Mouse (Mus musculus) forebrain, embryonic 12.5 days (tissue): Measurements from ENCODE around the gene Awat2. TPM values are rescaled to one million over a fixed set of nuclear protein-coding genes. Genes with fewer than 3 reads are reported as not detected.
"Not testable (repeated sequence)": the region's sequence is repeated elsewhere in the genome, so short reads cannot be mapped to it uniquely, and the experiment has no call there.

ENCODE experiments used
- ATAC-seq: fragments of 200-750 bp; cut with Nextera tagmentation; 2 replicates; pipeline ENCODE4 v1.8.0; 2017; ENCODE audit warnings: moderate TSS enrichment; ENCODE audit not compliant: low FRiP score
- H3K27ac ChIP-seq: fragments of 300-500 bp; sonication (generic); 2 replicates; pipeline ENCODE4 v1.5.1; 2016; ENCODE audit warnings: mild to moderate bottlenecking
- H3K27me3 ChIP-seq: fragments of 300-500 bp; sonication (generic); 2 replicates; pipeline ENCODE4 v1.6.1; 2016; ENCODE audit warnings: mild to moderate bottlenecking
- H3K36me3 ChIP-seq: fragments of 300-500 bp; sonication (generic); replicated peaks from 2 replicates; pipeline ENCODE4 v1.6.1; 2016; ENCODE audit warnings: mild to moderate bottlenecking
- H3K4me1 ChIP-seq: fragments of 300-500 bp; sonication (generic); 2 replicates; pipeline ENCODE4 v1.6.1; 2016
- H3K4me2 ChIP-seq: fragments of 300-500 bp; sonication (generic); 2 replicates; pipeline ENCODE4 v1.6.1; 2016; ENCODE audit warnings: mild to moderate bottlenecking, moderate library complexity
- H3K4me3 ChIP-seq: fragments of 300-500 bp; sonication (generic); replicated peaks from 2 replicates; pipeline ENCODE4 v1.5.1; 2016; ENCODE audit warnings: mild to moderate bottlenecking
- H3K9ac ChIP-seq: fragments of 300-500 bp; sonication (generic); 2 replicates; pipeline ENCODE4 v1.6.1; 2016; ENCODE audit warnings: mild to moderate bottlenecking
- H3K9me3 ChIP-seq: fragments of 300-500 bp; sonication (generic); 2 replicates; pipeline ENCODE4 v1.6.1; 2016
- WGBS: fragments of 180-500 bp; shearing (Covaris S2); methylation state at CpG from one replicate; pipeline ENCODE4 v1.1.7; 2016; 5-methylcytosine and 5-hydroxymethylcytosine counted together
- polyA plus RNA-seq: library from polyadenylated mRNA; unstranded; fragments of >200 nt; fragmentation: Nextera tagmentation; extraction: Ambion mirVana; gene quantifications from 2 replicates; pipeline ENCODE4 v1.2.1, GENCODE M21; 2016

Gene Awat2
- 0.40 and 0.46 TPM in 2 replicates for polyA plus RNA-seq

- not testable (repeated sequence) for H3K4me2 ChIP-seq, H3K27ac ChIP-seq, H3K36me3 ChIP-seq, H3K4me1 ChIP-seq, H3K4me3 ChIP-seq, ATAC-seq, H3K9me3 ChIP-seq, H3K9ac ChIP-seq
- WGBS = 80% methylated on average over 2 of the region's 2 CpGs
- H3K27me3 ChIP-seq = peaks cover 23% of the 10 kb centered on the region; the same call in 1 of the 2 replicates
These were observed at the start of gene Awat2 for GRCm38 (mm10) chrX:100442617-100443016. Awat2 (minus strand) TSS chrX:100442717.

- 0 out of 2 replicates have a peak, but pooled peaks have one; percentile 46 for ATAC-seq
- Histone ChIP-seq H3K27me3 (peaks cover 19% of the 10 kb centered on the region), H3K4me2 (no peak overlapping the region), H3K9ac (no peak overlapping the region), H3K36me3 (no peaks in the 10 kb centered on the region), H3K9me3 (no peaks in the 10 kb centered on the region), H3K4me1 (no peaks in the 10 kb centered on the region), H3K4me3 (no peak overlapping the region), H3K27ac (no peak overlapping the region)
- WGBS = 39% methylated on average over 3 of the region's 3 CpGs
These were observed 37.8 kb upstream of the Awat2 start for GRCm38 (mm10) chrX:100480317-100480716.

GRCm38 (mm10) chrX:100475569-100476223 lies 33.2 kb upstream of the Awat2 start:
- no peak for ATAC-seq
- Histone ChIP-seq H3K4me3 (no peak overlapping the region), H3K4me2 (no peak overlapping the region), H3K36me3 (no peaks in the 10 kb centered on the region), H3K27ac (no peak overlapping the region), H3K9ac (no peak overlapping the region), H3K27me3 (peaks cover 33% of the 10 kb centered on the region), H3K9me3 (no peaks in the 10 kb centered on the region), H3K4me1 (no peaks in the 10 kb centered on the region)
- 80% methylated on average over 4 of the region's 4 CpGs for WGBS

DNA sequence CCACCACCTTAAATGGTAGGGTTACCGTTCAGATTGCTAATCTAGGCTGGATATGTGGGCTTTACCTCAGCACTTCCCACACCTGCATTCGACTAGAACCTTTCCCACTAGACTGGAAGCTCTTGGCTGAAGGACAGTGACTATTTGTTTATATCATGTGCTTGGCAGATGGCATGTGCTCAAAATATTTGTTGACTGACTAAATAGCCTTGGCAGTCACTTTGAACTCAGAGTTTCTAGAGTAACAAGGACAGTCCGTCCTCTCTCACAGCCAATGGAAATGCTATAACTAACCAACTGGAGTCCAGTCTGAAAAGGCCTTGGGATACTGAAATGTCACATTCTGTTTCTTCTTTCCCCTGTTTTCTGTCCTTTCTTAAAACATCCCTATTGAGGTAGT lies 29.0 kb upstream of the Awat2 start:
- no peak overlapping the region for H3K9ac ChIP-seq
- H3K9me3 ChIP-seq = no peaks in the 10 kb centered on the region
- no peak overlapping the region for H3K4me3 ChIP-seq
- no peak overlapping the region for H3K27ac ChIP-seq
- ATAC-seq = no peak
- WGBS = 83% methylated on average over 3 of the region's 3 CpGs
- H3K27me3 ChIP-seq = peaks cover 42% of the 10 kb centered on the region
- H3K4me1 ChIP-seq = no peaks in the 10 kb centered on the region
- H3K36me3 ChIP-seq = no peaks in the 10 kb centered on the region
- no peak overlapping the region for H3K4me2 ChIP-seq

- H3K9ac ChIP-seq = no peak overlapping the region
- peaks cover 39% of the 10 kb centered on the region for H3K27me3 ChIP-seq
- no peaks in the 10 kb centered on the region for H3K4me1 ChIP-seq
- no peaks in the 10 kb centered on the region for H3K36me3 ChIP-seq
- H3K4me2 ChIP-seq = no peak overlapping the region
- no peak overlapping the region for H3K27ac ChIP-seq
- H3K4me3 ChIP-seq = no peak overlapping the region
- ATAC-seq = no peak
- WGBS = 89% methylated on average over 3 of the region's 3 CpGs
- no peaks in the 10 kb centered on the region for H3K9me3 ChIP-seq
These were observed 27.6 kb upstream of the Awat2 start for GRCm38 (mm10) chrX:100470126-100470525.

- Histone ChIP-seq H3K27ac (no peak overlapping the region), H3K4me1 (no peaks in the 10 kb centered on the region), H3K27me3 (peaks cover 34% of the 10 kb centered on the region), H3K9me3 (no peaks in the 10 kb centered on the region), H3K9ac (no peak overlapping the region), H3K4me3 (no peak overlapping the region), H3K36me3 (no peaks in the 10 kb centered on the region), H3K4me2 (no peak overlapping the region)
- ATAC-seq = no peak
- WGBS = 80% methylated on average over 4 of the region's 4 CpGs
These were observed 25.5 kb upstream of the Awat2 start for GRCm38 (mm10) chrX:100468047-100468446.

GRCm38 (mm10) chrX:100443532-100443931 lies 1.0 kb upstream of the Awat2 start:
- Histone ChIP-seq H3K4me2 (no peak overlapping the region), H3K4me1 (no peaks in the 10 kb centered on the region), H3K4me3 (no peak overlapping the region), H3K36me3 (no peaks in the 10 kb centered on the region), H3K27ac (no peak overlapping the region), H3K9me3 (no peaks in the 10 kb centered on the region), H3K27me3 (peaks cover 26% of the 10 kb centered on the region; the same call in 1 of the 2 replicates), H3K9ac (no peak overlapping the region)
- WGBS = 87% methylated on average over 7 of the region's 7 CpGs
- no peak for ATAC-seq

DNA sequence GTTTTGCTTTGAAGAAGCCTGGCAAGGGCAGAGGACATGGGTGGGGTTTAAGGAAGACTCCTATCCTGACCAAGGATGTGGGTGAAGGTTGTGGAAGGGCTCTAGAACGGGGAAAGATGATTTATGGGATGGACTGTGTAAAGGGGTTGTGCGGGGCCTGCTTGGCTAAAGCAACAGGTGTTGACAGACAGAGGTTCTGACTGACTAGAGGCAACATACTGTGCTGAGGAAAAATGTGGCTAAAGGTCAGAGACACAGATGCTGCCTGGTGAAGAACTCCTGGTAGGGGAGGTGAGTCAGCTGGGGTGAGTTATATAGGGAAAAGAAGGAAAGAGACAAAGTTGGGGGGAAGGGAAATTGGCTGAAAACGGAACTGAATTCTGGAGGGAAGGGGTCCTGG lies 10.2 kb downstream of the Awat2 start:
- H3K9ac ChIP-seq = no peak overlapping the region
- WGBS = 78% methylated on average over 3 of the region's 3 CpGs
- H3K36me3 ChIP-seq = no peaks in the 10 kb centered on the region
- H3K9me3 ChIP-seq = no peaks in the 10 kb centered on the region
- peaks cover 43% of the 10 kb centered on the region for H3K27me3 ChIP-seq
- H3K4me1 ChIP-seq = no peaks in the 10 kb centered on the region
- no peak overlapping the region for H3K4me3 ChIP-seq
- no peak overlapping the region for H3K4me2 ChIP-seq
- ATAC-seq = no peak
- no peak overlapping the region for H3K27ac ChIP-seq

DNA sequence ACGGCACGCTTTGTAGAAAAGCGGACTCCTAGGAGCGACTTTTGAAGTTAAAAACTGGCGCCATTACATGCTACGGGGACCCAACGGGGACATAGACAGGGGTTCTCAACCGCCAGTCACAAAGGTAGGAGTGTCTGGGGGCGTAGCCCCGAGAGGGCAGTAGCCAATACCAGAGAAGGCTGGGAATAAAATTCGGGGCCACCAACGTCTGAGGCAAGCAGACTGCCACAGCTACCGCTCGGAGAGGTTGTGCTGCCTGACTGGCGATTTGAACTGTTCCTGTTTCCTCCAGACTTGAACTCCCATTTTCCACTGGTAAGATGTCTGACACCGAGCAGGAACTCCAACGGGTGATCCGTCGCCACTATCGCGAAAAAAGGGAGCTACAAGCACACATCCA lies 13.8 kb downstream of the Awat2 start, which contains the start of gene Otud6a:
Gene Otud6a (plus strand): TSS at position 321 of the 400 bp plus-strand sequence.
- Histone ChIP-seq H3K4me2 (no peak within 1 kb of the TSS), H3K4me3 (no peak within 1 kb of the TSS), H3K27ac (no peak within 1 kb of the TSS), H3K4me1 (no peaks in the 10 kb centered on the region), H3K9me3 (no peaks in the 10 kb centered on the region), H3K36me3 (no peaks in the 10 kb centered on the region), H3K9ac (no peak within 1 kb of the TSS), H3K27me3 (peaks cover 22% of the 10 kb centered on the region)
- 86% methylated on average over 21 of the region's 21 CpGs for WGBS
- no peak for ATAC-seq

DNA sequence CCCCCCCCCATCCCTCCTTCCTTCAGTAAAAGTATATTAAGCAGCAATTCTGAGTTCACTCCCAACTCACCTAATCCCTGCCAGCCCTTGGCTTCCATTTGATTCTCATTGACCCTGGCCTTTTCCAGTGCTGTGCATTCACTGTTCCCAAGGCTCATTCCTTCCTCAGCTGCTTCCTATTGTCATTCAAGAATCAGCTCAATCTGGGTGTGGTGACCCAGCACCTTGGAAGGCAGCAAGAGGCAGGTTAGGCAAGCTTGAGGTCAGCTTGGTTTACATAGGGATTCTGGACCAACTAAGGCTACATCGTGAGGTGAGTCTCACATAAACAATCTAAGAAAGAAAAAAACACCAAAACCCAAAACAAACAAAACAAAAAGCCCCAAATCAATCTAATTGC lies 33.3 kb downstream of the Awat2 start:
- H3K27me3 ChIP-seq = no peaks in the 10 kb centered on the region
- 63% methylated on average over 1 of the region's 1 CpGs for WGBS
- no peaks in the 10 kb centered on the region for H3K36me3 ChIP-seq
- H3K4me1 ChIP-seq = no peaks in the 10 kb centered on the region
- no peak overlapping the region for H3K9ac ChIP-seq
- no peaks in the 10 kb centered on the region for H3K9me3 ChIP-seq
- H3K27ac ChIP-seq = no peak overlapping the region
- H3K4me3 ChIP-seq = no peak overlapping the region
- no peak overlapping the region for H3K4me2 ChIP-seq
- no peak for ATAC-seq

DNA sequence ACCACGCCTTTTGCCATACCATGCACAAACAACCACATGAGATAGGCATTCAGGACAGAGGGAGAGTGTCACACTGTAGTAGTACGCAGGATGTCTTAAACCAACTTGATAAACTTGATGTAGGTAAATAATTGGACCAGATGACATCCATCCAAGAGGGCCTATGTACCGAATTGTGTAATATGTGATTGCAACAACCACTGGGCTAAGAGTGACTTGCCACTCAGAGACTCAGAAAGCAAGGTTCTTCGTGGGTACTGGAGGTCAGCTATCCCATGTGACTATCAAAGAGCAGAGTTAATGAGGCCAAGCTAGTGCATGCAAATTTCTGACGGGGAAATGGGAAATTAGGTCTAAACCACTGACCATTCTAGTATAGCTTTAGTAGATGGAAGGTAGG lies 40.9 kb downstream of the Awat2 start:
- H3K27ac ChIP-seq = no peak overlapping the region
- no peak overlapping the region for H3K4me3 ChIP-seq
- H3K9ac ChIP-seq = no peak overlapping the region
- H3K36me3 ChIP-seq = no peaks in the 10 kb centered on the region
- WGBS = 85% methylated on average over 5 of the region's 5 CpGs
- ATAC-seq = no peak
- no peak overlapping the region for H3K4me2 ChIP-seq
- peaks cover 13% of the 10 kb centered on the region; the same call in 1 of the 2 replicates for H3K27me3 ChIP-seq
- no peaks in the 10 kb centered on the region for H3K4me1 ChIP-seq
- H3K9me3 ChIP-seq = no peaks in the 10 kb centered on the region

GRCm38 (mm10) chrX:100400900-100401299 lies 41.6 kb downstream of the Awat2 start:
- no peaks in the 10 kb centered on the region for H3K9me3 ChIP-seq
- no peaks in the 10 kb centered on the region for H3K4me1 ChIP-seq
- no peak for ATAC-seq
- no peak overlapping the region for H3K27ac ChIP-seq
- H3K27me3 ChIP-seq = peaks cover 13% of the 10 kb centered on the region; the same call in 1 of the 2 replicates
- no peak overlapping the region for H3K9ac ChIP-seq
- H3K4me2 ChIP-seq = no peak overlapping the region
- no peaks in the 10 kb centered on the region for H3K36me3 ChIP-seq
- no peak overlapping the region for H3K4me3 ChIP-seq

- Histone ChIP-seq H3K4me1 (no peaks in the 10 kb centered on the region), H3K9ac (no peak overlapping the region), H3K27me3 (peaks cover 33% of the 10 kb centered on the region), H3K9me3 (no peaks in the 10 kb centered on the region), H3K36me3 (no peaks in the 10 kb centered on the region), H3K27ac (no peak overlapping the region), H3K4me2 (no peak overlapping the region), H3K4me3 (no peak overlapping the region)
- ATAC-seq = no peak
- WGBS = 80% methylated on average over 8 of the region's 8 CpGs
These were observed 47.5 kb downstream of the Awat2 start for GRCm38 (mm10) chrX:100395026-100395425.
